Mouse (Mus musculus): ENCODE results near the gene Slc46a3. TPM values are rescaled to one million over a fixed set of nuclear protein-coding genes. Genes with fewer than 3 reads are reported as not detected.
"Not testable (repeated sequence)": the region's sequence is repeated elsewhere in the genome, so short reads cannot be mapped to it uniquely, and the experiment has no call there.

Gene Slc46a3
- 5.2 and 5.7 TPM in 2 replicates for polyA plus RNA-seq (2015; fragmentation: Nextera tagmentation; extraction: Ambion mirVana)

- peak; percentile 92 for DNase-seq (ENCODE audit: low spot score)
Observed at GRCm38 (mm10) chr5:147894455-147895076, at the start of gene Slc46a3. TSS of gene Slc46a3 (minus strand) at chr5:147894815.

- no peak for DNase-seq (ENCODE audit: low spot score)
Observed at GRCm38 (mm10) chr5:147939226-147939625, 44.6 kb upstream of the Slc46a3 start.

- DNase-seq (ENCODE audit: low spot score) = no peak
Observed at GRCm38 (mm10) chr5:147935096-147935495, 40.5 kb upstream of the Slc46a3 start.

GRCm38 (mm10) chr5:147928668-147929497, 34.3 kb upstream of the Slc46a3 start:
- DNase-seq (ENCODE audit: low spot score) = no peak

- DNase-seq (ENCODE audit: low spot score) = peak; percentile 32
Observed at GRCm38 (mm10) chr5:147925935-147926604, 31.5 kb upstream of the Slc46a3 start.

- no peak for DNase-seq (ENCODE audit: low spot score)
Observed at GRCm38 (mm10) chr5:147924621-147925020, 30.0 kb upstream of the Slc46a3 start.

- DNase-seq (ENCODE audit: low spot score) = no peak
Observed at GRCm38 (mm10) chr5:147918044-147918846, 23.6 kb upstream of the Slc46a3 start.

GRCm38 (mm10) chr5:147916171-147916570, 21.6 kb upstream of the Slc46a3 start:
- no peak for DNase-seq (ENCODE audit: low spot score)

- no peak for DNase-seq (ENCODE audit: low spot score)
Observed at GRCm38 (mm10) chr5:147915038-147915566, 20.5 kb upstream of the Slc46a3 start.

GRCm38 (mm10) chr5:147913241-147913842, 18.7 kb upstream of the Slc46a3 start:
- no peak for DNase-seq (ENCODE audit: low spot score)

- no peak for DNase-seq (ENCODE audit: low spot score)
Observed at GRCm38 (mm10) chr5:147911744-147912143, 17.1 kb upstream of the Slc46a3 start.

- no peak for DNase-seq (ENCODE audit: low spot score)
Observed at GRCm38 (mm10) chr5:147910807-147911509, 16.3 kb upstream of the Slc46a3 start.

- DNase-seq (ENCODE audit: low spot score) = no peak
Observed at GRCm38 (mm10) chr5:147907851-147908250, 13.2 kb upstream of the Slc46a3 start.

- no peak for DNase-seq (ENCODE audit: low spot score)
Observed at GRCm38 (mm10) chr5:147907144-147907543, 12.5 kb upstream of the Slc46a3 start.

- DNase-seq (ENCODE audit: low spot score) = no peak
Observed at GRCm38 (mm10) chr5:147903166-147903565, 8.6 kb upstream of the Slc46a3 start.

- DNase-seq (ENCODE audit: low spot score) = no peak
Observed at GRCm38 (mm10) chr5:147902008-147902757, 7.6 kb upstream of the Slc46a3 start.

GRCm38 (mm10) chr5:147898968-147899549, 4.4 kb upstream of the Slc46a3 start:
- no peak for DNase-seq (ENCODE audit: low spot score)

- DNase-seq (ENCODE audit: low spot score) = no peak
Observed at GRCm38 (mm10) chr5:147898254-147898653, 3.6 kb upstream of the Slc46a3 start.

- not testable (repeated sequence) for DNase-seq (ENCODE audit: low spot score)
Observed at GRCm38 (mm10) chr5:147896501-147896900, 1.9 kb upstream of the Slc46a3 start.
